Mouse (Mus musculus): ENCODE measurements around the gene Hsdl1.

GRCm38 (mm10) chr8:119545180-119545579, 29.8 kb downstream of the Hsdl1 start:
- TF ChIP-seq POLR2A (IDR thresholded peaks at IDR 0.05; ENCODE audit: low read depth, low read length), result no peak
- TF ChIP-seq CTCF (IDR thresholded peaks at IDR 0.05; ENCODE audit: extremely low read depth, insufficient read length, insufficient replicate concordance, low read depth, low read length), result no peak

Data from small intestine, adult 2 months (tissue).